Mouse (Mus musculus) heart, postnatal 0 days (tissue): ENCODE data around the gene Akr7a5.

Source experiments
- CTCF ChIP-seq: IDR thresholded peaks from 2 replicates; pipeline ENCODE4 v1.5.1; 2016; ENCODE audit warnings: antibody characterized with exemption, control low read depth, low read depth
- EP300 ChIP-seq: IDR thresholded peaks from 2 replicates; pipeline ENCODE4 v1.6.1; 2016; ENCODE audit warnings: antibody characterized with exemption, low read depth

DNA sequence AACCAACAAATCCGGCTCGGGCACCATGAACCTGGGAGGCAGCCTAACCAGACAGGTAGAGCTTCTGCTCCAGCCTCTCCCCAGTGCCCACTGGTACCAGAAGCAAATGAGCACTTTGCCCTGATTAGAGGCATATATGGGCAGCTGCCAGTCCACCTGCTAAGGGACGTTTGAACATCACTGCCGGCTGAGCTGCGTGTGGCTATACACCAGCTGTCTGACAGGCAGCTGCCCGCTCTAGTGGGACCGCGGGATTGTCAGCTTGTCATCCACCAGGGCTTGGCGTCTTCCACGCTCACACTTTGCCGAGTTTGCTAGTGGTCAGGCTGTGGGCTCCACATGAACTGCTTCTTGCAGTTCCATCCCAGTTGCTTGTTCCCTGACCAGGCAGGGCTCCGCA lies 30.0 kb upstream of the Akr7a5 start:
- TF ChIP-seq CTCF (no peak), EP300 (no peak)
